ENCODE assay signal across 21 mouse cellular contexts in the genomic region with DNA sequence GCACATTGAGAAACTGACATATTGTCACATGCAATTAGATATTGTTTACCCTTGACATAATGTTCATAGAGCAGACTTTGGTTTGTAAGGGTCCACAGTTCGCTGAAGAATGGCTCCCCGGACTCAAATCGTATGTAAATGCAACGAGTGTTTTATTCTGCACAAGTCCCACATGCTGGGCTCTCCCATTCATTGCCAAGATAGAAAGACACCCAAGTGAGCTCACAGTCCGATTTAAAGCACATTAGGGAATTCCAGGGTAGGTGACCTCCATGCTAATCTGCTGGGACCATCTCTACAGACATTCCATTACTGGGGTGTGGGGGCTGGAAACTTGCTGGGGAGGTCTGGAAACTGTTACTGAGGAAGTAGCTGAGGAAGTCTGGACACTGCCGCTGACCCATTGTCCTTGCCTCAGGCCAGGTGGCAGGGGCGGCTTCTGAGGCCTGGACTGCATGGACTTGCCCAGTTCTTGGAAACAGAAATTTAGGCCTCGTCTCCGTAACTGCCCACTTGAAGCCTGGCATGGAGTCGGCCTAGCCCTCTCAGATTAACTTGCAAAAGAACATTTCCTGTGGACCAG. TPM values are rescaled to one million over a fixed set of nuclear protein-coding genes. Genes with fewer than 3 reads are reported as not detected.
DNase-seq lines count a peak whose midpoint lies in the region; ATAC-seq and TF ChIP-seq lines count a peak whose summit lies in the region.
"Had no signal": no experiment of that assay in that cellular context is flagged by ENCODE, and none has a peak within 500 bp of the region (broad histone marks: within the 10 kb centered on the region; RNA-seq: fewer than 3 reads in every experiment).

No protein-coding gene starts in this region.

- no peak for ATAC-seq in embryonic facial prominence, embryonic 13.5 days (ENCODE audit: insufficient number of reproducible peaks, insufficient read depth, low FRiP score, low TSS enrichment, low read depth)
- ATAC-seq: forebrain, embryonic 16.5 days; intestine, embryonic 15.5 days had no signal

- WGBS in embryonic facial prominence, embryonic 13.5 days: 52% methylated on average over 10 of the region's 10 CpGs
- whole genome bisulfite sequencing in thymus, adult 2 months: 95% methylated on average over 10 of the region's 10 CpGs

- no peak overlapping the region for H3K9ac ChIP-seq in ES-E14 (ENCODE audit: insufficient read depth, low read depth, low read length, poor library complexity, severe bottlenecking)
- no peak overlapping the region for H3K9ac ChIP-seq in embryonic facial prominence, embryonic 13.5 days
- H3K9ac ChIP-seq: forebrain, embryonic 12.5 days; hindbrain, embryonic 14.5 days; intestine, embryonic 15.5 days had no signal

- no peaks in the 10 kb centered on the region for H3K27me3 ChIP-seq in embryonic facial prominence, embryonic 13.5 days
- H3K27me3 ChIP-seq in thymus, adult 2 months (ENCODE audit: control insufficient read depth, insufficient read depth, low read length): no peaks in the 10 kb centered on the region
- H3K27me3 ChIP-seq: forebrain, embryonic 12.5 days; intestine, embryonic 15.5 days had no signal

- no peak overlapping the region for H3K27ac ChIP-seq in ES-E14 (ENCODE audit: insufficient read depth, low read depth, low read length, poor library complexity, severe bottlenecking)
- 0 out of 2 replicates have a peak overlapping the region, but pooled peaks have one; percentile 1 for H3K27ac ChIP-seq in embryonic facial prominence, embryonic 13.5 days
- no peak overlapping the region for H3K27ac ChIP-seq in thymus, adult 2 months (ENCODE audit: control insufficient read depth, insufficient read depth, low read length)
- H3K27ac ChIP-seq: forebrain, embryonic 12.5 days; hindbrain, embryonic 14.5 days; intestine, embryonic 15.5 days had no signal

- H3K4me1 ChIP-seq in ES-E14 (ENCODE audit: control insufficient read depth in 2 of 2, insufficient read depth in 2 of 2, low read length in 2 of 2, poor library complexity in 1 of 2): peaks cover 0 to 9% of the 10 kb centered on the region in 2 experiments; a peak in 2 of 4 replicates
- peaks cover 31% of the 10 kb centered on the region for H3K4me1 ChIP-seq in embryonic facial prominence, embryonic 13.5 days
- no peaks in the 10 kb centered on the region for H3K4me1 ChIP-seq in thymus, adult 2 months (replicated peaks; ENCODE audit: control insufficient read depth, insufficient read depth, low read length)

- in situ Hi-C loops in ES-E14 (cut with MboI; ENCODE audit: low sequenced_read_pairs in 2 of 2, unreplicated experiment in 2 of 2): no loop called here

- no peak for TF ChIP-seq CTCF in thymus, adult 2 months (IDR thresholded peaks at IDR 0.05; ENCODE audit: borderline replicate concordance, control insufficient read depth, extremely low read depth, insufficient read depth, low read length, poor library complexity)

- H3K36me3 ChIP-seq in ES-E14 (ENCODE audit: control insufficient read depth, insufficient read depth, low read length, poor library complexity, severe bottlenecking): no peaks in the 10 kb centered on the region
- peaks cover 6% of the 10 kb centered on the region; the same call in 1 of the 2 replicates for H3K36me3 ChIP-seq in embryonic facial prominence, embryonic 13.5 days
- H3K36me3 ChIP-seq in thymus, adult 2 months (ENCODE audit: control insufficient read depth, insufficient read depth, low read length): no peaks in the 10 kb centered on the region
- H3K36me3 ChIP-seq: intestine, embryonic 15.5 days had no signal

- H3K4me2 ChIP-seq in embryonic facial prominence, embryonic 13.5 days: no peak overlapping the region
- H3K4me2 ChIP-seq: forebrain, embryonic 12.5 days; hindbrain, embryonic 14.5 days; intestine, embryonic 15.5 days had no signal

- TF ChIP-seq POLR2A in thymus, adult 2 months (IDR thresholded peaks at IDR 0.05; ENCODE audit: control insufficient read depth, extremely low read depth, insufficient read depth, low read length, poor library complexity): no peak

- H3K9me3 ChIP-seq in ES-E14 (ENCODE audit: control insufficient read depth, insufficient read depth, low read depth, low read length): no peaks in the 10 kb centered on the region
- H3K9me3 ChIP-seq in embryonic facial prominence, embryonic 13.5 days: no peaks in the 10 kb centered on the region
- H3K9me3 ChIP-seq: forebrain, embryonic 12.5 days; intestine, embryonic 15.5 days had no signal

- no peak overlapping the region for H3K4me3 ChIP-seq in ES-E14 (ENCODE audit: insufficient read depth in 1 of 2, low read depth in 1 of 2, low read length in 2 of 2, poor library complexity in 1 of 2, severe bottlenecking in 1 of 2)
- H3K4me3 ChIP-seq in embryonic facial prominence, embryonic 13.5 days: no peak overlapping the region
- H3K4me3 ChIP-seq in thymus, adult 2 months (ENCODE audit: control insufficient read depth, insufficient read depth, low read length): no peak overlapping the region
- H3K4me3 ChIP-seq: forebrain, embryonic 12.5 days; intestine, embryonic 15.5 days had no signal

- DNase-seq in kidney, postnatal 10 days: peak; percentile 28
- no peak for DNase-seq in kidney, adult 18-20 months
- DNase-seq in ES-CJ7 (ENCODE audit: low read depth, low spot score): peak; percentile 82
- DNase-seq in ES-E14 (ENCODE audit: low read depth, low spot score): peak; percentile 47
- no peak for DNase-seq in thymus, adult 2 months
- DNase-seq in spleen, adult 18-20 months: no peak
- DNase-seq: adrenal gland, adult 8-10 months; adrenal gland, postnatal 36 days; cerebellum, adult 2 months; cerebellum, postnatal 10 days; gastrocnemius, postnatal 14 days; heart, postnatal 10 days had no signal

TF ChIP-seq in ES-E14, 5 proteins besides CTCF, POLR2A, EP300 and RAD21:
- TF ChIP-seq CHD2 (IDR thresholded peaks at IDR 0.05; ENCODE audit: low read depth, low read length) (no peak), ZC3H11A (IDR thresholded peaks at IDR 0.05; ENCODE audit: borderline replicate concordance, low read depth, low read length) (no peak)

RNA-seq across cellular contexts. Expression of gene Dync2li1, which starts 13.6 kb away (rescaled TPM):
- 3.5 and 5.9 TPM in 2 replicates for total RNA-seq in ES-E14 (2012; rRNA removed)
- 38.2 and 43.4 TPM in 2 replicates for polyA plus RNA-seq in embryonic facial prominence, embryonic 13.5 days (2015; fragmentation: Nextera tagmentation; extraction: Ambion mirVana)
- polyA plus RNA-seq in thymus, adult 2 months (2012; rRNA removed): 0.84 and 1.1 TPM in 2 replicates
- total RNA-seq: MEL had no signal

RNA-seq across cellular contexts. Expression of gene Abcg8, which starts 36.2 kb away (rescaled TPM):
- total RNA-seq in ES-E14 (2012; rRNA removed): 0.05 and 0.09 TPM in 2 replicates
- 0.14 and 0.28 TPM in 2 replicates for polyA plus RNA-seq in embryonic facial prominence, embryonic 13.5 days (2015; fragmentation: Nextera tagmentation; extraction: Ambion mirVana)
- 0.65 and 0.74 TPM in 2 replicates for polyA plus RNA-seq in thymus, adult 2 months (2012; rRNA removed)
- total RNA-seq: adrenal gland, adult 8-10 months; adrenal gland, postnatal 36 days; gastrocnemius, adult 18-20 months; gastrocnemius, postnatal 14 days; heart, postnatal 10 days; hematopoietic stem cell, adult 5-6 weeks; MEL had no signal
- polyA plus RNA-seq: cerebellum, adult 2 months; forebrain, embryonic 16.5 days; heart, embryonic 14.5 days had no signal

RNA-seq across cellular contexts. Expression of gene Abcg5, which starts 42.9 kb away (rescaled TPM):
- total RNA-seq in ES-E14 (2012; rRNA removed): 0.27 TPM in 1 of 2 replicates, not detected in the other
- polyA plus RNA-seq in embryonic facial prominence, embryonic 13.5 days (2015; fragmentation: Nextera tagmentation; extraction: Ambion mirVana): 3.0 and 4.8 TPM in 2 replicates
- polyA plus RNA-seq in thymus, adult 2 months (2012; rRNA removed): 0.85 and 1.1 TPM in 2 replicates
- total RNA-seq: adrenal gland, postnatal 36 days; gastrocnemius, adult 18-20 months; gastrocnemius, postnatal 14 days; heart, postnatal 10 days; hematopoietic stem cell, adult 5-6 weeks; MEL had no signal

Comparison
In these comparisons a context has a peak if more than half of its experiments do, and no peak if none do; other contexts are left out.
1. DNase-seq: peak in kidney, postnatal 10 days (single experiment), ES-CJ7 (single experiment) and ES-E14 (single experiment); none in kidney, adult 18-20 months (single experiment), thymus, adult 2 months (single experiment) and spleen, adult 18-20 months (0 of 2).
2. RNA of gene Dync2li1, which starts 13.6 kb away (polyA plus RNA-seq): 38.2 to 43.4 TPM in embryonic facial prominence, embryonic 13.5 days; 0.84 to 1.1 TPM in thymus, adult 2 months; every median in the first group is over 10 times any median in the second.